Mouse (Mus musculus): Measurements from ENCODE around the gene Cpsf3. TPM values are rescaled to one million over a fixed set of nuclear protein-coding genes. Genes with fewer than 3 reads are reported as not detected.

The Cpsf3 gene
- polyA plus RNA-seq, 1 experiment from 2014 or later = 95.5 TPM

GRCm38 (mm10) chr12:21340674-21341073, 55.5 kb downstream of the Cpsf3 start:
- H3K36me3 ChIP-seq (ENCODE audit: control insufficient read depth, insufficient read depth, low read length) = peaks cover 6% of the 10 kb centered on the region
- no peak overlapping the region for H3K27ac ChIP-seq (ENCODE audit: low read depth, low read length)

DNA sequence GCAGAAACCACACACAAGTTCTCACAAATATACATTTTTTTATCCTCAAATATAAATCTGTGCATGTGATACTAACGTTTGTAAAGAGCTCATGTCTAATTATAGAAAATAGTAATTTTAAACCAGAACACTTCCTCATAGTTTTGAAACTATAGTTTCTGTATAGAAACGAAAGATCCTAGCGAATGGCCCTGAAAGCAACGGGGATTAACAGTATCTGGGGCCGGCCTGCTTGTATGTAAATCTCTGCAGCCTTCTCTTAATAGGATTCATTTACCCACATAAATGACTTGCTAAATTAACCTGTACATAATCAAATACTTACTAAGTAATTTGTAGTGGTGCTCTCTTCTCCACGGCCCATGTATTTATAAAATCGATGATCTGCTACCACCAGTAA, 61.8 kb downstream of the Cpsf3 start:
- H3K4me1 ChIP-seq (ENCODE audit: control insufficient read depth, insufficient read depth, low read length) = no peaks in the 10 kb centered on the region
- H3K9me3 ChIP-seq (ENCODE audit: control insufficient read depth, low read length) = no peaks in the 10 kb centered on the region
- H3K27ac ChIP-seq (ENCODE audit: low read depth, low read length) = no peak overlapping the region
- no peak for ATAC-seq (ENCODE audit: low read depth)
- no peaks in the 10 kb centered on the region for H3K27me3 ChIP-seq (ENCODE audit: control insufficient read depth, insufficient read depth, low read length)
- no peak overlapping the region for H3K9ac ChIP-seq (replicated peaks; ENCODE audit: low read depth, low read length)
- no peak overlapping the region for H3K4me2 ChIP-seq (ENCODE audit: low read depth, low read length)
- no peak overlapping the region for H3K4me3 ChIP-seq (ENCODE audit: low read depth, low read length)
- 84% methylated on average over 7 of the region's 7 CpGs for WGBS
- peaks cover 9% of the 10 kb centered on the region for H3K36me3 ChIP-seq (ENCODE audit: control insufficient read depth, insufficient read depth, low read length)

More at GRCm38 (mm10) chr12:21340674-21341073, 55.5 kb downstream of the Cpsf3 start:
- Histone ChIP-seq H3K9ac (replicated peaks; ENCODE audit: low read depth, low read length) (no peak overlapping the region), H3K4me3 (ENCODE audit: low read depth, low read length) (no peak overlapping the region), H3K4me1 (ENCODE audit: control insufficient read depth, insufficient read depth, low read length) (no peaks in the 10 kb centered on the region), H3K27me3 (ENCODE audit: control insufficient read depth, insufficient read depth, low read length) (no peaks in the 10 kb centered on the region), H3K4me2 (ENCODE audit: low read depth, low read length) (no peak overlapping the region), H3K9me3 (ENCODE audit: control insufficient read depth, low read length) (no peaks in the 10 kb centered on the region)
- 92% methylated on average over 5 of the region's 5 CpGs for WGBS
- ATAC-seq (ENCODE audit: low read depth) = no peak

- ATAC-seq (ENCODE audit: low read depth) = no peak
- Histone ChIP-seq H3K9me3 (ENCODE audit: control insufficient read depth, low read length) (no peaks in the 10 kb centered on the region), H3K27ac (ENCODE audit: low read depth, low read length) (no peak overlapping the region), H3K27me3 (ENCODE audit: control insufficient read depth, insufficient read depth, low read length) (no peaks in the 10 kb centered on the region), H3K4me1 (ENCODE audit: control insufficient read depth, insufficient read depth, low read length) (no peaks in the 10 kb centered on the region), H3K4me3 (ENCODE audit: low read depth, low read length) (no peak overlapping the region), H3K9ac (replicated peaks; ENCODE audit: low read depth, low read length) (no peak overlapping the region), H3K36me3 (ENCODE audit: control insufficient read depth, insufficient read depth, low read length) (peaks cover 18% of the 10 kb centered on the region), H3K4me2 (ENCODE audit: low read depth, low read length) (no peak overlapping the region)
- 52% methylated on average over 7 of the region's 7 CpGs for WGBS
Measured at GRCm38 (mm10) chr12:21350113-21350876, 65.1 kb downstream of the Cpsf3 start.

GRCm38 (mm10) chr12:21353681-21354080, 68.5 kb downstream of the Cpsf3 start:
- no peak overlapping the region for H3K9ac ChIP-seq (replicated peaks; ENCODE audit: low read depth, low read length)
- WGBS = 96% methylated on average over 8 of the region's 8 CpGs
- no peaks in the 10 kb centered on the region for H3K4me1 ChIP-seq (ENCODE audit: control insufficient read depth, insufficient read depth, low read length)
- ATAC-seq (ENCODE audit: low read depth) = no peak
- no peaks in the 10 kb centered on the region for H3K27me3 ChIP-seq (ENCODE audit: control insufficient read depth, insufficient read depth, low read length)
- H3K27ac ChIP-seq (ENCODE audit: low read depth, low read length) = no peak overlapping the region
- H3K4me3 ChIP-seq (ENCODE audit: low read depth, low read length) = no peak overlapping the region
- no peaks in the 10 kb centered on the region for H3K9me3 ChIP-seq (ENCODE audit: control insufficient read depth, low read length)
- peaks cover 18% of the 10 kb centered on the region for H3K36me3 ChIP-seq (ENCODE audit: control insufficient read depth, insufficient read depth, low read length)
- no peak overlapping the region for H3K4me2 ChIP-seq (ENCODE audit: low read depth, low read length)

- no peak overlapping the region for H3K9ac ChIP-seq (replicated peaks; ENCODE audit: low read depth, low read length)
- no peaks in the 10 kb centered on the region for H3K27me3 ChIP-seq (ENCODE audit: control insufficient read depth, insufficient read depth, low read length)
Measured at GRCm38 (mm10) chr12:21362686-21363085, 77.5 kb downstream of the Cpsf3 start.

GRCm38 (mm10) chr12:21363195-21363594, 78.0 kb downstream of the Cpsf3 start:
- 96% methylated on average over 3 of the region's 3 CpGs for WGBS
- Histone ChIP-seq H3K4me3 (ENCODE audit: low read depth, low read length) (no peak overlapping the region), H3K9ac (replicated peaks; ENCODE audit: low read depth, low read length) (no peak overlapping the region), H3K27me3 (ENCODE audit: control insufficient read depth, insufficient read depth, low read length) (no peaks in the 10 kb centered on the region), H3K4me1 (ENCODE audit: control insufficient read depth, insufficient read depth, low read length) (no peaks in the 10 kb centered on the region), H3K9me3 (ENCODE audit: control insufficient read depth, low read length) (no peaks in the 10 kb centered on the region), H3K4me2 (ENCODE audit: low read depth, low read length) (no peak overlapping the region), H3K36me3 (ENCODE audit: control insufficient read depth, insufficient read depth, low read length) (no peaks in the 10 kb centered on the region), H3K27ac (ENCODE audit: low read depth, low read length) (no peak overlapping the region)
- no peak for ATAC-seq (ENCODE audit: low read depth)

More at GRCm38 (mm10) chr12:21362686-21363085, 77.5 kb downstream of the Cpsf3 start:
- no peak overlapping the region for H3K4me3 ChIP-seq (ENCODE audit: low read depth, low read length)
- no peaks in the 10 kb centered on the region for H3K36me3 ChIP-seq (ENCODE audit: control insufficient read depth, insufficient read depth, low read length)
- no peaks in the 10 kb centered on the region for H3K4me1 ChIP-seq (ENCODE audit: control insufficient read depth, insufficient read depth, low read length)
- no peak overlapping the region for H3K4me2 ChIP-seq (ENCODE audit: low read depth, low read length)
- 89% methylated on average over 2 of the region's 2 CpGs for WGBS
- H3K27ac ChIP-seq (ENCODE audit: low read depth, low read length) = no peak overlapping the region
- no peak for ATAC-seq (ENCODE audit: low read depth)
- no peaks in the 10 kb centered on the region for H3K9me3 ChIP-seq (ENCODE audit: control insufficient read depth, low read length)

Other genes starting within 250 kb of the Cpsf3 start
- 40.5 and 40.6 TPM in 2 replicates for gene Itgb1bp1, start 893 bp downstream of the Cpsf3 start, polyA plus RNA-seq (2014; fragmentation: Nextera tagmentation; extraction: Ambion mirVana)
- gene Iah1, start 31.0 kb downstream of the Cpsf3 start, polyA plus RNA-seq (2014; fragmentation: Nextera tagmentation; extraction: Ambion mirVana) = 26.8 and 34.8 TPM in 2 replicates
- 16.8 and 21.4 TPM in 2 replicates for gene Adam17, start 88.2 kb downstream of the Cpsf3 start, polyA plus RNA-seq (2014; fragmentation: Nextera tagmentation; extraction: Ambion mirVana)
- 1,141 and 1,156 TPM in 2 replicates for gene Ywhaq, start 132.2 kb downstream of the Cpsf3 start, polyA plus RNA-seq (2014; fragmentation: Nextera tagmentation; extraction: Ambion mirVana)